Mouse (Mus musculus) layer of hippocampus, adult 18-20 months (tissue): Measurements from ENCODE around the gene Dph2. TPM values are rescaled to one million over a fixed set of nuclear protein-coding genes. Genes with fewer than 3 reads are reported as not detected.
A peak's percentile ranks its signal among the peaks of the same experiment; 100 is the strongest.

Experiments
- DNase-seq, 2 experiments: peaks; one replicate each; pipeline ENCODE4 v3.0.0; 2022; ENCODE audit warnings: low spot score in 2 of 2
- long read RNA-seq: library from polyadenylated mRNA; stranded (forward); transcript quantifications from one replicate; pipeline ENCODE4 v2.0.0, GENCODE M21; 2021
- total RNA-seq, 2 experiments: library from RNA; stranded (reverse); gene quantifications; 2 replicates each; pipeline ENCODE4 v1.2.3; 2021

Gene Dph2
- 10 to 100 TPM; 11.2 TPM for total RNA-seq
- long read RNA-seq, transcript Dph2-201 (6 exons, 2,555 nt) = major isoform, 15 of 17 reads
- long read RNA-seq, partial matches to known transcripts = 0 of 17 reads
- long read RNA-seq, other reads (novel, unspliced or antisense) = 2 of 17 reads

- DNase-seq = peak; percentile 77 to 91
These were observed at the start of gene Dph2 for GRCm38 (mm10) chr4:117891738-117892161. Dph2 (minus strand) TSS chr4:117892032.

GRCm38 (mm10) chr4:117936964-117937363 is 45.1 kb upstream of the Dph2 start:
- DNase-seq = no peak

GRCm38 (mm10) chr4:117934081-117934480 is 42.2 kb upstream of the Dph2 start:
- no peak for DNase-seq

GRCm38 (mm10) chr4:117933248-117933647 is 41.4 kb upstream of the Dph2 start:
- no peak for DNase-seq

GRCm38 (mm10) chr4:117929391-117929881 is 37.6 kb upstream of the Dph2 start, which contains the start of gene Artn:
Artn (minus strand) TSS chr4:117929763.
- DNase-seq = no peak

GRCm38 (mm10) chr4:117928699-117929241 is 36.9 kb upstream of the Dph2 start:
- DNase-seq = no peak

GRCm38 (mm10) chr4:117928234-117928633 is 36.4 kb upstream of the Dph2 start:
- no peak for DNase-seq

- peak in 1 of 2 experiments; percentile 57 for DNase-seq
These were observed 35.0 kb upstream of the Dph2 start for GRCm38 (mm10) chr4:117926545-117927482.

GRCm38 (mm10) chr4:117924916-117925315 is 33.1 kb upstream of the Dph2 start:
- DNase-seq = no peak

GRCm38 (mm10) chr4:117923450-117923849 is 31.6 kb upstream of the Dph2 start:
- no peak for DNase-seq

- no peak for DNase-seq
These were observed 29.5 kb upstream of the Dph2 start for GRCm38 (mm10) chr4:117921358-117921757.

- no peak for DNase-seq
These were observed 26.9 kb upstream of the Dph2 start for GRCm38 (mm10) chr4:117918762-117919161.

GRCm38 (mm10) chr4:117918261-117918660 is 26.4 kb upstream of the Dph2 start:
- DNase-seq = no peak

- DNase-seq = no peak
These were observed 26.0 kb upstream of the Dph2 start for GRCm38 (mm10) chr4:117917847-117918246.

GRCm38 (mm10) chr4:117917402-117917801 is 25.6 kb upstream of the Dph2 start:
- no peak for DNase-seq

- no peak for DNase-seq
These were observed 24.6 kb upstream of the Dph2 start for GRCm38 (mm10) chr4:117916386-117916785.

GRCm38 (mm10) chr4:117915489-117916105 is 23.8 kb upstream of the Dph2 start:
- DNase-seq = no peak

- peak; percentile 92 to 95 for DNase-seq
These were observed 23.0 kb upstream of the Dph2 start, which contains the start of gene Ipo13 for GRCm38 (mm10) chr4:117914591-117915442. Ipo13 (minus strand) TSS chr4:117914999.

- DNase-seq = no peak
These were observed 22.2 kb upstream of the Dph2 start for GRCm38 (mm10) chr4:117914031-117914430.

- DNase-seq = no peak
These were observed 21.6 kb upstream of the Dph2 start for GRCm38 (mm10) chr4:117913421-117913820.
